Mouse (Mus musculus) neural tube, embryonic 10.5 days (tissue): ENCODE measurements around the gene 2810459M11Rik.
A peak's percentile ranks its signal among the peaks of the same experiment; 100 is the strongest.

ENCODE experiments used
- DNase-seq: peaks from one replicate; pipeline ENCODE4 v3.0.0-alpha.2; 2017; ENCODE audit warnings: low spot score; ENCODE audit errors: extremely low spot score

The 2810459M11Rik gene

GRCm38 (mm10) chr1:86053198-86053921 is 7.7 kb downstream of the 2810459M11Rik start:
- no peak for DNase-seq

- DNase-seq, result no peak
Observed at GRCm38 (mm10) chr1:86054943-86055342, 9.3 kb downstream of the 2810459M11Rik start.

GRCm38 (mm10) chr1:86056284-86056683 is 10.6 kb downstream of the 2810459M11Rik start:
- DNase-seq, result no peak

GRCm38 (mm10) chr1:86058856-86059769 is 13.4 kb downstream of the 2810459M11Rik start:
- peak; percentile 94 for DNase-seq

GRCm38 (mm10) chr1:86062523-86062922 is 16.9 kb downstream of the 2810459M11Rik start:
- no peak for DNase-seq

GRCm38 (mm10) chr1:86064271-86064991 is 18.8 kb downstream of the 2810459M11Rik start, which contains the start of gene Psmd1:
Gene Psmd1, plus strand, starts transcription at chr1:86064387.
- peak; percentile 92 for DNase-seq

- DNase-seq, result no peak
Observed at GRCm38 (mm10) chr1:86076565-86076964, 30.9 kb downstream of the 2810459M11Rik start.

- no peak for DNase-seq
Observed at GRCm38 (mm10) chr1:86094413-86094812, 48.8 kb downstream of the 2810459M11Rik start.

GRCm38 (mm10) chr1:86105054-86105453 is 59.4 kb downstream of the 2810459M11Rik start:
- no peak for DNase-seq
